Mouse (Mus musculus): ENCODE data around the gene Adipor2. TPM values are rescaled to one million over a fixed set of nuclear protein-coding genes. Genes with fewer than 3 reads are reported as not detected.
A peak's percentile ranks its signal among the peaks of the same experiment; 100 is the strongest.

The Adipor2 gene
- polyA plus RNA-seq, 1 experiment: 52.4 TPM

GRCm38 (mm10) chr6:119329215-119329714 is 88.2 kb downstream of the Adipor2 start:
- Histone ChIP-seq H3K27me3 (ENCODE audit: control insufficient read depth, insufficient read depth, low read length) (no peaks in the 10 kb centered on the region), H3K4me3 (replicated peaks; ENCODE audit: insufficient read depth, low read depth, low read length) (peak overlapping the region; percentile 82), H3K4me1 (ENCODE audit: control insufficient read depth, insufficient read depth, low read length) (peaks cover 15% of the 10 kb centered on the region), H3K27ac (ENCODE audit: insufficient read depth, low read length) (no peak overlapping the region; the same call in 1 of the 2 replicates)
- WGBS: 18% methylated on average over 8 of the region's 8 CpGs
- peak; percentile 41 to 51 for DNase-seq
- TF ChIP-seq CTCF (IDR thresholded peaks at IDR 0.05; ENCODE audit: borderline replicate concordance, insufficient read depth, low read depth, low read length) (no peak), POLR2A (IDR thresholded peaks at IDR 0.05; ENCODE audit: borderline replicate concordance, insufficient read depth, low read length) (no peak)

GRCm38 (mm10) chr6:119328521-119329115 is 88.9 kb downstream of the Adipor2 start:
- WGBS: 52% methylated on average over 11 of the region's 11 CpGs
- no peak for TF ChIP-seq CTCF (IDR thresholded peaks at IDR 0.05; ENCODE audit: borderline replicate concordance, insufficient read depth, low read depth, low read length)
- H3K27ac ChIP-seq (ENCODE audit: insufficient read depth, low read length): no peak overlapping the region
- peaks cover 15% of the 10 kb centered on the region for H3K4me1 ChIP-seq (ENCODE audit: control insufficient read depth, insufficient read depth, low read length)
- no peaks in the 10 kb centered on the region for H3K27me3 ChIP-seq (ENCODE audit: control insufficient read depth, insufficient read depth, low read length)
- no peak for DNase-seq
- peak overlapping the region; percentile 82 for H3K4me3 ChIP-seq (replicated peaks; ENCODE audit: insufficient read depth, low read depth, low read length)

DNA sequence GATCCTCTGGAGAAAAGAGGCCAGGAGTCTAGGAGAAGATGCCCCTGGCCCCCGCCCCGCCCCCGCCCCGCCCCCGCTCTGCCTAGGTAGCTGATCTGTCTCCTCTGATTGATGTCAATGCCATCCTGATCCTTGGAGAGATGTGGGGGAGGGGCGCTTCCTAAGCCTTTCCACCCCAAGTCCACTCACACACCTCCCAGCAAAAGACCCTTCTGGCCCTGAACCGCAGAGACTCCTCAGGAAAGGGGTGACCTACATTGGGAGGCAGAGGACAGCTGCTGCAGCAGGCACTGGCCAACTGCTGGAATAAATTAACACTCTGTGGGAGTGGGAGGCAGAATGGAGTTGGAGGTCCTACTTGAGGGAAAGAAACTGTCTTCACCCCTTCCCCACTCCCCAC is 91.0 kb downstream of the Adipor2 start:
- Histone ChIP-seq H3K4me1 (ENCODE audit: control insufficient read depth, insufficient read depth, low read length) (peaks cover 15% of the 10 kb centered on the region), H3K27ac (ENCODE audit: insufficient read depth, low read length) (no peak overlapping the region), H3K4me3 (replicated peaks; ENCODE audit: insufficient read depth, low read depth, low read length) (no peak overlapping the region), H3K27me3 (ENCODE audit: control insufficient read depth, insufficient read depth, low read length) (no peaks in the 10 kb centered on the region)
- DNase-seq: no peak
- 62% methylated on average over 7 of the region's 7 CpGs for WGBS
- TF ChIP-seq POLR2A (IDR thresholded peaks at IDR 0.05; ENCODE audit: borderline replicate concordance, insufficient read depth, low read length) (no peak), CTCF (IDR thresholded peaks at IDR 0.05; ENCODE audit: borderline replicate concordance, insufficient read depth, low read depth, low read length) (no peak)

DNA sequence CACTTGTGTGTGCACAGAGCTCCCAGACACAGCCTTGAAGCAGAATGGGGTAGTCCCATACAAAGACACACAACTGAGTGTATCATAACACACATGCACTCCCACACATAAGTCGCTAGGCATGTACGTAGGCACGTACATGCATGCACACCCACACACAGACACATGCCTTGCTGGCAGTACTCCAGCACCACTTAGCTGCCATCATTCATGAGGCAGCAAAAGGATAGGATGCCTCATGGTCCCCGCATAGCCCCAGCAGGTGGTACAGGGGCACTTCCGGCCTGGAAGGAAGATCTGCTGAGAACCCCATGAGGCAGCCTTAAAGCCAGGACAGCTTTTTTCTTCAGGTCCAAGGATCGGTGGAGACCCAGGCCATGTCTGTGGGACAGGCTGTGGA is 91.5 kb downstream of the Adipor2 start:
- TF ChIP-seq CTCF (IDR thresholded peaks at IDR 0.05; ENCODE audit: borderline replicate concordance, insufficient read depth, low read depth, low read length) (no peak), POLR2A (IDR thresholded peaks at IDR 0.05; ENCODE audit: borderline replicate concordance, insufficient read depth, low read length) (no peak)
- H3K4me1 ChIP-seq (ENCODE audit: control insufficient read depth, insufficient read depth, low read length): peaks cover 11% of the 10 kb centered on the region
- H3K27ac ChIP-seq (ENCODE audit: insufficient read depth, low read length): no peak overlapping the region
- H3K27me3 ChIP-seq (ENCODE audit: control insufficient read depth, insufficient read depth, low read length): no peaks in the 10 kb centered on the region
- DNase-seq: no peak
- H3K4me3 ChIP-seq (replicated peaks; ENCODE audit: insufficient read depth, low read depth, low read length): no peak overlapping the region
- WGBS: 56% methylated on average over 6 of the region's 6 CpGs

DNA sequence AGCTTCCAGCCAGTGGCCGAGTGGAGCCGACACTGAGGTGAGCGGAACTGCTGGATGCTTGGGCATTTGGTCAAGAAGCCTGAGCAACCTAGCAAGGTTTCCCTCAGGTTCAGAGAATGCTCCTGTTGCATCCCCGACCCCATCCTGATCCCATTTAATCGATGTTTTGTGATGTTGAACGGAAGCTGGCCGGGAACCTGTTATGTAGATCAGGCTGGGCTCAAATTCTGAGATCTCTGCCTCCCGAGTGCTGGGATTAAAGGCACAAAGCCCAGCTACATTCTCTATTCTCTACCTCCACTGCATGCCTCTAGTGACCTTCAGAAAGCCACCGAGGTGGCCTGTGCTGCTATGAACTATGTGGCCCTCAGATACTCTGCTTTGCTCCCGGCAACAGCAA is 92.7 kb downstream of the Adipor2 start:
- H3K27me3 ChIP-seq (ENCODE audit: control insufficient read depth, insufficient read depth, low read length): no peaks in the 10 kb centered on the region
- no peak overlapping the region for H3K27ac ChIP-seq (ENCODE audit: insufficient read depth, low read length)
- no peak for DNase-seq
- peaks cover 10% of the 10 kb centered on the region for H3K4me1 ChIP-seq (ENCODE audit: control insufficient read depth, insufficient read depth, low read length)
- WGBS: 66% methylated on average over 10 of the region's 10 CpGs
- TF ChIP-seq POLR2A (IDR thresholded peaks at IDR 0.05; ENCODE audit: borderline replicate concordance, insufficient read depth, low read length) (no peak), CTCF (IDR thresholded peaks at IDR 0.05; ENCODE audit: borderline replicate concordance, insufficient read depth, low read depth, low read length) (no peak)
- no peak overlapping the region for H3K4me3 ChIP-seq (replicated peaks; ENCODE audit: insufficient read depth, low read depth, low read length)

- Histone ChIP-seq H3K4me1 (ENCODE audit: control insufficient read depth, insufficient read depth, low read length) (peaks cover 10% of the 10 kb centered on the region), H3K27ac (ENCODE audit: insufficient read depth, low read length) (no peak overlapping the region), H3K4me3 (replicated peaks; ENCODE audit: insufficient read depth, low read depth, low read length) (no peak overlapping the region), H3K27me3 (ENCODE audit: control insufficient read depth, insufficient read depth, low read length) (no peaks in the 10 kb centered on the region)
- WGBS: 40% methylated on average over 7 of the region's 7 CpGs
- DNase-seq: no peak
- TF ChIP-seq CTCF (IDR thresholded peaks at IDR 0.05; ENCODE audit: borderline replicate concordance, insufficient read depth, low read depth, low read length): no peak
- no peak for TF ChIP-seq POLR2A (IDR thresholded peaks at IDR 0.05; ENCODE audit: borderline replicate concordance, insufficient read depth, low read length)
Measured at GRCm38 (mm10) chr6:119321752-119322151, 95.8 kb downstream of the Adipor2 start.

GRCm38 (mm10) chr6:119320481-119320880 is 97.0 kb downstream of the Adipor2 start:
- TF ChIP-seq POLR2A (IDR thresholded peaks at IDR 0.05; ENCODE audit: borderline replicate concordance, insufficient read depth, low read length): no peak
- TF ChIP-seq CTCF (IDR thresholded peaks at IDR 0.05; ENCODE audit: borderline replicate concordance, insufficient read depth, low read depth, low read length): no peak

DNA sequence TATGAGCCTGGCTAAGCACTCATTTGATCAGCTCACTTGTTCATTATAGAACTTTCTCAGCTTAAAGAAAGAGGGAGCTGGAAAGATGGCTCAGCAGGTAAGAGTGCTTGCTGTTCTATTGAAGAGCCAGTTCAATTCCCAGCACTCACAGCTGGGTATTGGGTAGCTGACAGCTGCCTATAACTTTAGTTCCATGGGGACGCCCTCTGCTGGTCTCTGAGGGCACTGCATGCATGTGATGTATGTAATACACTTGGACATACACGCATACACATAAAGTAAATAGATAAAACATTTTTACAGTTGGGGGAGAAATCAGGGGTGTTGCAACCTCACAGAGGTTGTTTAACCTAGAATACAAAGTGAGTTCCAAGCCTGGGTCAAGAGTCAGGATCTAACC is 98.1 kb downstream of the Adipor2 start:
- TF ChIP-seq POLR2A (IDR thresholded peaks at IDR 0.05; ENCODE audit: borderline replicate concordance, insufficient read depth, low read length): no peak
- TF ChIP-seq CTCF (IDR thresholded peaks at IDR 0.05; ENCODE audit: borderline replicate concordance, insufficient read depth, low read depth, low read length): no peak; the same call in 1 of the 2 replicates

More at GRCm38 (mm10) chr6:119320481-119320880, 97.0 kb downstream of the Adipor2 start:
- WGBS: 65% methylated on average over 16 of the region's 16 CpGs
- peaks cover 2% of the 10 kb centered on the region; the same call in 1 of the 2 replicates for H3K4me1 ChIP-seq (ENCODE audit: control insufficient read depth, insufficient read depth, low read length)
- no peaks in the 10 kb centered on the region for H3K27me3 ChIP-seq (ENCODE audit: control insufficient read depth, insufficient read depth, low read length)
- no peak for DNase-seq
- no peak overlapping the region for H3K27ac ChIP-seq (ENCODE audit: insufficient read depth, low read length)
- H3K4me3 ChIP-seq (replicated peaks; ENCODE audit: insufficient read depth, low read depth, low read length): no peak overlapping the region

More for the DNA sequence above, 98.1 kb downstream of the Adipor2 start:
- Histone ChIP-seq H3K27ac (ENCODE audit: insufficient read depth, low read length) (no peak overlapping the region), H3K4me3 (replicated peaks; ENCODE audit: insufficient read depth, low read depth, low read length) (no peak overlapping the region), H3K4me1 (ENCODE audit: control insufficient read depth, insufficient read depth, low read length) (peaks cover 7% of the 10 kb centered on the region), H3K27me3 (ENCODE audit: control insufficient read depth, insufficient read depth, low read length) (no peaks in the 10 kb centered on the region)
- WGBS: 88% methylated on average over 2 of the region's 2 CpGs
- DNase-seq: no peak
